Mouse (Mus musculus) lung, embryonic 14.5 days (tissue): ENCODE results near the gene Chd9. TPM values are rescaled to one million over a fixed set of nuclear protein-coding genes. Genes with fewer than 3 reads are reported as not detected.

ENCODE experiments used
- ATAC-seq: fragments of 200-750 bp; cut with Nextera tagmentation; 2 replicates; pipeline ENCODE4 v1.8.0; 2017; ENCODE audit warnings: mild to moderate bottlenecking, moderate TSS enrichment, moderate library complexity; ENCODE audit not compliant: insufficient read depth
- DNase-seq: peaks from one replicate; pipeline ENCODE4 v3.0.0-alpha.2; 2015
- H3K27ac ChIP-seq: fragments of 300-500 bp; sonication (generic); 2 replicates; pipeline ENCODE4 v1.5.1; 2014; ENCODE audit warnings: low read depth, mild to moderate bottlenecking, moderate library complexity
- H3K27me3 ChIP-seq: fragments of 300-500 bp; sonication (generic); 2 replicates; pipeline ENCODE4 v1.6.1; 2014; ENCODE audit warnings: low read length, control low read depth; ENCODE audit not compliant: insufficient read depth
- H3K36me3 ChIP-seq: fragments of 300-500 bp; sonication (generic); 2 replicates; pipeline ENCODE4 v1.6.1; 2014; ENCODE audit warnings: control low read depth; ENCODE audit not compliant: insufficient read depth
- H3K4me1 ChIP-seq: fragments of 300-500 bp; sonication (generic); 2 replicates; pipeline ENCODE4 v1.6.1; 2014; ENCODE audit warnings: antibody characterized with exemption, control low read depth; ENCODE audit not compliant: insufficient read depth
- H3K4me2 ChIP-seq: fragments of 300-500 bp; sonication (generic); 2 replicates; pipeline ENCODE4 v1.6.1; 2014; ENCODE audit warnings: mild to moderate bottlenecking
- H3K4me3 ChIP-seq: fragments of 300-500 bp; sonication (generic); 2 replicates; pipeline ENCODE4 v1.5.1; 2014; ENCODE audit warnings: low read depth, low read length
- H3K9ac ChIP-seq: fragments of 300-500 bp; sonication (generic); 2 replicates; pipeline ENCODE4 v1.6.1; 2014
- H3K9me3 ChIP-seq: fragments of 300-500 bp; sonication (generic); 2 replicates; pipeline ENCODE4 v1.6.1; 2016; ENCODE audit warnings: low read depth, low read length, control low read depth
- CTCF ChIP-seq: IDR thresholded peaks from 2 replicates; pipeline ENCODE4 v1.5.1; 2016; ENCODE audit warnings: antibody characterized with exemption, low read depth
- WGBS: fragments of 180-500 bp; shearing (Covaris S2); extraction: QIAGEN DNeasy Blood & Tissue Kit; methylation state at CpG from one replicate; pipeline ENCODE4 v1.1.7; 2014; 5-methylcytosine and 5-hydroxymethylcytosine counted together
- polyA plus RNA-seq: library from polyadenylated mRNA; unstranded; fragments of >200 nt; fragmentation: Nextera tagmentation; extraction: Ambion mirVana; gene quantifications from 2 replicates; pipeline ENCODE4 v1.2.1, GENCODE M21; 2014

Gene Chd9
- polyA plus RNA-seq, 1 experiment from 2014 or later = 72.5 TPM

GRCm38 (mm10) chr8:90959721-90960120 lies 131.6 kb downstream of the Chd9 start:
- 82% methylated on average over 4 of the region's 4 CpGs for WGBS
- Histone ChIP-seq H3K9ac (no peak overlapping the region), H3K4me2 (no peak overlapping the region), H3K4me1 (0 out of 2 replicates have a peak, but pooled peaks cover 3% of the 10 kb centered on the region), H3K27me3 (no peaks in the 10 kb centered on the region), H3K27ac (no peak overlapping the region), H3K36me3 (peaks cover 8% of the 10 kb centered on the region; the same call in 1 of the 2 replicates), H3K9me3 (no peaks in the 10 kb centered on the region), H3K4me3 (no peak overlapping the region)
- DNase-seq = no peak
- no peak for ATAC-seq
- TF ChIP-seq CTCF = no peak; the same call in 1 of the 2 replicates

DNA sequence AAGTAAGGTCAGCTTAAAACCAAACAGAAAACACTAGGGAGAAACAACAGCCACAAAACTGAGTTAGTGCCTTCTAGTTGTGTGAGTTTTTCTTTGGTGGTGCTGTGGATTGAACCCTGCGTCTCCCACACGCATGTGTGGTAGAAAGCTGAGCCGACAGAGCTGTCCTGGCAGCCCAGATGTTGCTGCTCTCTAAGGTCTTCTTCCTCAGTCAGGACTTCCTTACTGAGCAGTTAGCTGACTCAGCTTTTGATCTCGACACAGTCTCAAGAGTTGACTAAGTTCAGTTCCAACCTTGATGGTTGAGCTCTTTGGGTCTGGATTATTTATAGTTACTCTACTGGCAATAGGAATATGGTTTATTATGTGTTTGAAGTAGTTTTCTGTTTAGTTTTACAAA lies 133.5 kb downstream of the Chd9 start:
- peak; percentile 28 for DNase-seq
- Histone ChIP-seq H3K9ac (no peak overlapping the region), H3K4me3 (no peak overlapping the region), H3K4me2 (no peak overlapping the region), H3K27ac (no peak overlapping the region), H3K4me1 (0 out of 2 replicates have a peak, but pooled peaks cover 3% of the 10 kb centered on the region), H3K27me3 (no peaks in the 10 kb centered on the region), H3K9me3 (no peaks in the 10 kb centered on the region), H3K36me3 (peaks cover 8% of the 10 kb centered on the region; the same call in 1 of the 2 replicates)
- no peak for ATAC-seq
- no peak for TF ChIP-seq CTCF
- 52% methylated on average over 4 of the region's 4 CpGs for WGBS

GRCm38 (mm10) chr8:90964044-90964443 lies 135.9 kb downstream of the Chd9 start:
- no peak for ATAC-seq
- Histone ChIP-seq H3K4me2 (no peak overlapping the region), H3K27ac (no peak overlapping the region), H3K9me3 (no peaks in the 10 kb centered on the region), H3K4me3 (no peak overlapping the region), H3K36me3 (peaks cover 15% of the 10 kb centered on the region; the same call in 1 of the 2 replicates), H3K4me1 (no peaks in the 10 kb centered on the region), H3K27me3 (no peaks in the 10 kb centered on the region), H3K9ac (no peak overlapping the region)
- DNase-seq = no peak
- 90% methylated on average over 2 of the region's 2 CpGs for WGBS
- TF ChIP-seq CTCF = no peak

- ATAC-seq (no peak), DNase-seq (no peak)
- Histone ChIP-seq H3K27me3 (no peaks in the 10 kb centered on the region), H3K4me3 (no peak overlapping the region), H3K9ac (no peak overlapping the region), H3K27ac (no peak overlapping the region), H3K4me2 (no peak overlapping the region), H3K9me3 (no peaks in the 10 kb centered on the region), H3K4me1 (no peaks in the 10 kb centered on the region), H3K36me3 (peaks cover 8% of the 10 kb centered on the region; the same call in 1 of the 2 replicates)
- TF ChIP-seq CTCF = no peak
- 91% methylated on average over 9 of the region's 9 CpGs for WGBS
Observed at GRCm38 (mm10) chr8:90965467-90966170, 137.5 kb downstream of the Chd9 start.

DNA sequence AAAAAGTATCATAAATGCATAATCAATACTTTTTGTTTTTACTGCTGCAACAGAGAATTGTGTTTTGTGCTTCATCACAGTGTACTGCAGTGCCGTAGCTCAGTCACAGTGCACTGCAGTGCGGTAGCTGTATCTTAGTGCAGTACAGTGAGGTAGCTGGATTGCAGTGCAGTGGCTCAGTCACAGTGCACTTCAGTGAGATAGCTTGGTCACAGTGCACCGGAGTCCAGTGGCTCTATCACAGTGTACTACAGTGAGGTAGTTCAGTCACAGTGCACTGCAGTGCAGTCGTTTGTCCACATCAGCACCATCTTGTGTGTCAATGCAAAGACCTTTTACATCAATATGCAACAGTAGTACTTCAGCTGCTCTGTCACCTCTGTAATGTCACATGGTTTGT lies 140.2 kb downstream of the Chd9 start:
- 92% methylated on average over 4 of the region's 4 CpGs for WGBS
- DNase-seq (no peak), ATAC-seq (no peak)
- Histone ChIP-seq H3K27ac (no peak overlapping the region), H3K27me3 (no peaks in the 10 kb centered on the region), H3K36me3 (peaks cover 11% of the 10 kb centered on the region; the same call in 1 of the 2 replicates), H3K9me3 (no peaks in the 10 kb centered on the region), H3K4me2 (no peak overlapping the region), H3K9ac (no peak overlapping the region), H3K4me3 (no peak overlapping the region), H3K4me1 (no peaks in the 10 kb centered on the region)
- TF ChIP-seq CTCF = no peak

GRCm38 (mm10) chr8:90976960-90977371 lies 148.8 kb downstream of the Chd9 start:
- Histone ChIP-seq H3K27ac (no peak overlapping the region), H3K9me3 (no peaks in the 10 kb centered on the region), H3K4me2 (no peak overlapping the region), H3K4me1 (no peaks in the 10 kb centered on the region), H3K36me3 (peaks cover 44% of the 10 kb centered on the region), H3K27me3 (no peaks in the 10 kb centered on the region), H3K9ac (no peak overlapping the region), H3K4me3 (no peak overlapping the region)
- WGBS = 71% methylated on average over 8 of the region's 8 CpGs
- TF ChIP-seq CTCF = no peak
- ATAC-seq (no peak), DNase-seq (peak; percentile 15)

- no peak for ATAC-seq
- TF ChIP-seq CTCF = no peak
- no peak overlapping the region for H3K4me3 ChIP-seq
- H3K36me3 ChIP-seq = peaks cover 55% of the 10 kb centered on the region
- no peak overlapping the region for H3K4me2 ChIP-seq
- no peaks in the 10 kb centered on the region for H3K9me3 ChIP-seq
- H3K9ac ChIP-seq = no peak overlapping the region
- no peak overlapping the region for H3K27ac ChIP-seq
- WGBS = 83% methylated on average over 3 of the region's 3 CpGs
- no peak for DNase-seq
- H3K4me1 ChIP-seq = no peaks in the 10 kb centered on the region
- H3K27me3 ChIP-seq = no peaks in the 10 kb centered on the region
Observed at GRCm38 (mm10) chr8:90978720-90979119, 150.6 kb downstream of the Chd9 start.
